Mouse (Mus musculus) adrenal gland, postnatal 4 days (tissue): ENCODE results near the gene Naa16. TPM values are rescaled to one million over a fixed set of nuclear protein-coding genes. Genes with fewer than 3 reads are reported as not detected.

Experiments
- DNase-seq, 2 experiments: peaks; one replicate each; pipeline ENCODE4 v3.0.0; 2021 to 2022; ENCODE audit warnings: low spot score in 2 of 2, mixed read lengths in 2 of 2
- total RNA-seq, 2 experiments: library from RNA; stranded (reverse); gene quantifications; 2 replicates each; pipeline ENCODE4 v1.2.3; 2021

Gene Naa16
- total RNA-seq, 2 experiments from 2014 or later: 21.2 to 24.4 TPM

- no peak for DNase-seq
Measured at GRCm38 (mm10) chr14:79299796-79300195, 90.8 kb downstream of the Naa16 start.

- no peak for DNase-seq
Measured at GRCm38 (mm10) chr14:79299230-79299629, 91.3 kb downstream of the Naa16 start.

GRCm38 (mm10) chr14:79298314-79298992 lies 92.1 kb downstream of the Naa16 start:
- DNase-seq: no peak

- no peak for DNase-seq
Measured at GRCm38 (mm10) chr14:79296836-79297235, 93.7 kb downstream of the Naa16 start.

GRCm38 (mm10) chr14:79296201-79296600 lies 94.4 kb downstream of the Naa16 start:
- no peak for DNase-seq

GRCm38 (mm10) chr14:79295579-79295978 lies 95.0 kb downstream of the Naa16 start:
- DNase-seq: no peak

GRCm38 (mm10) chr14:79294950-79295349 lies 95.6 kb downstream of the Naa16 start:
- DNase-seq: no peak

- no peak for DNase-seq
Measured at GRCm38 (mm10) chr14:79294051-79294814, 96.3 kb downstream of the Naa16 start.

GRCm38 (mm10) chr14:79293119-79293780 lies 97.3 kb downstream of the Naa16 start:
- DNase-seq: no peak

- DNase-seq: no peak
Measured at GRCm38 (mm10) chr14:79291629-79292028, 98.9 kb downstream of the Naa16 start.

GRCm38 (mm10) chr14:79290683-79291425 lies 99.7 kb downstream of the Naa16 start:
- no peak for DNase-seq

- no peak for DNase-seq
Measured at GRCm38 (mm10) chr14:79289909-79290308, 100.7 kb downstream of the Naa16 start.

GRCm38 (mm10) chr14:79288280-79288679 lies 102.3 kb downstream of the Naa16 start:
- no peak for DNase-seq

GRCm38 (mm10) chr14:79287251-79287863 lies 103.2 kb downstream of the Naa16 start:
- DNase-seq: no peak

- no peak for DNase-seq
Measured at GRCm38 (mm10) chr14:79285549-79285948, 105.0 kb downstream of the Naa16 start.

GRCm38 (mm10) chr14:79284616-79285015 lies 106.0 kb downstream of the Naa16 start:
- no peak for DNase-seq

GRCm38 (mm10) chr14:79283952-79284351 lies 106.6 kb downstream of the Naa16 start:
- DNase-seq: no peak

GRCm38 (mm10) chr14:79281894-79282553 lies 108.6 kb downstream of the Naa16 start:
- DNase-seq: no peak

- no peak for DNase-seq
Measured at GRCm38 (mm10) chr14:79280456-79280855, 110.1 kb downstream of the Naa16 start.

- DNase-seq: no peak
Measured at GRCm38 (mm10) chr14:79279494-79279893, 111.1 kb downstream of the Naa16 start.
